Mouse (Mus musculus) embryonic facial prominence, embryonic 15.5 days (tissue): ENCODE data around the gene Zfp617. TPM values are rescaled to one million over a fixed set of nuclear protein-coding genes. Genes with fewer than 3 reads are reported as not detected.
"Not testable (repeated sequence)": the region's sequence is repeated elsewhere in the genome, so short reads cannot be mapped to it uniquely, and the experiment has no call there.

Experiments
- ATAC-seq: fragments of 200-750 bp; cut with Nextera tagmentation; 2 replicates; pipeline ENCODE4 v1.8.0; 2017; ENCODE audit warnings: low read depth, moderate TSS enrichment; ENCODE audit not compliant: insufficient number of reproducible peaks, low FRiP score, low TSS enrichment
- H3K27ac ChIP-seq: fragments of 300-500 bp; sonication (generic); replicated peaks from 2 replicates; pipeline ENCODE4 v1.5.1; 2015; ENCODE audit warnings: mild to moderate bottlenecking, inconsistent platforms
- H3K27me3 ChIP-seq: fragments of 300-500 bp; sonication (generic); 2 replicates; pipeline ENCODE4 v1.6.1; 2015; ENCODE audit warnings: inconsistent platforms
- H3K36me3 ChIP-seq: fragments of 300-500 bp; sonication (generic); 2 replicates; pipeline ENCODE4 v1.6.1; 2015; ENCODE audit warnings: mild to moderate bottlenecking, inconsistent platforms
- H3K4me1 ChIP-seq: fragments of 300-500 bp; sonication (generic); 2 replicates; pipeline ENCODE4 v1.6.1; 2015; ENCODE audit warnings: inconsistent platforms
- H3K4me2 ChIP-seq: fragments of 300-500 bp; sonication (generic); replicated peaks from 2 replicates; pipeline ENCODE4 v1.6.1; 2015; ENCODE audit warnings: mild to moderate bottlenecking, inconsistent platforms
- H3K4me3 ChIP-seq: fragments of 300-500 bp; sonication (generic); replicated peaks from 2 replicates; pipeline ENCODE4 v1.5.1; 2015; ENCODE audit warnings: mild to moderate bottlenecking, inconsistent platforms
- H3K9ac ChIP-seq: fragments of 300-500 bp; sonication (generic); 2 replicates; pipeline ENCODE4 v1.6.1; 2015; ENCODE audit warnings: inconsistent platforms
- H3K9me3 ChIP-seq: fragments of 300-500 bp; sonication (generic); replicated peaks from 2 replicates; pipeline ENCODE4 v1.6.1; 2016; ENCODE audit warnings: inconsistent platforms
- WGBS: fragments of 180-500 bp; shearing (Covaris S2); methylation state at CpG from one replicate; pipeline ENCODE4 v1.1.7; 2015; 5-methylcytosine and 5-hydroxymethylcytosine counted together
- polyA plus RNA-seq: library from polyadenylated mRNA; unstranded; fragments of >200 nt; fragmentation: Nextera tagmentation; extraction: Ambion mirVana; gene quantifications from 2 replicates; pipeline ENCODE4 v1.2.1, GENCODE M21; 2015

Zfp617 gene
- 22.1 and 23.1 TPM in 2 replicates for polyA plus RNA-seq

- peaks cover 3% of the 10 kb centered on the region for H3K36me3 ChIP-seq
Measured at GRCm38 (mm10) chr8:71908309-71909261, at the start of gene Zfp617, which contains the start of gene Zfp882. TSS of gene Zfp617 (plus strand) at chr8:71908635. TSS of gene Zfp882 (plus strand) at chr8:71908608.

GRCm38 (mm10) chr8:71861551-71861950 lies 46.9 kb upstream of the Zfp617 start:
- H3K9ac ChIP-seq, H3K4me2 ChIP-seq, H3K9me3 ChIP-seq, H3K4me1 ChIP-seq, H3K27ac ChIP-seq, ATAC-seq, H3K36me3 ChIP-seq, H3K27me3 ChIP-seq, H3K4me3 ChIP-seq: not testable (repeated sequence)
- 71% methylated on average over 1 of the region's 1 CpGs for WGBS

More at GRCm38 (mm10) chr8:71908309-71909261, at the start of gene Zfp617, which contains the start of gene Zfp882:
- H3K27me3 ChIP-seq: no peaks in the 10 kb centered on the region
- peak within 1 kb of the TSS; percentile 55 for H3K4me2 ChIP-seq
- WGBS: 5% methylated on average over 47 of the region's 47 CpGs
- ATAC-seq: peak; percentile 94
- H3K4me3 ChIP-seq: peak within 1 kb of the TSS; percentile 75
- H3K9ac ChIP-seq: peak within 1 kb of the TSS; percentile 85
- H3K4me1 ChIP-seq: no peaks in the 10 kb centered on the region
- peak within 1 kb of the TSS; percentile 98 for H3K27ac ChIP-seq
- no peaks in the 10 kb centered on the region for H3K9me3 ChIP-seq

- not testable (repeated sequence) for H3K4me1 ChIP-seq, H3K36me3 ChIP-seq, H3K9me3 ChIP-seq, H3K27me3 ChIP-seq, H3K27ac ChIP-seq, ATAC-seq, H3K4me2 ChIP-seq, H3K4me3 ChIP-seq, H3K9ac ChIP-seq
Measured at GRCm38 (mm10) chr8:71862038-71862437, 46.4 kb upstream of the Zfp617 start.

- Histone ChIP-seq H3K9me3 (peaks cover 21% of the 10 kb centered on the region), H3K36me3 (peaks cover 28% of the 10 kb centered on the region), H3K9ac (peak within 1 kb of the TSS; percentile 66), H3K4me3 (peak within 1 kb of the TSS; percentile 58), H3K27ac (peak within 1 kb of the TSS; percentile 80), H3K4me1 (0 out of 2 replicates have a peak, but pooled peaks cover 4% of the 10 kb centered on the region), H3K4me2 (peak within 1 kb of the TSS; percentile 75), H3K27me3 (no peaks in the 10 kb centered on the region)
- ATAC-seq: peak; percentile 91
- whole genome bisulfite sequencing: 4% methylated on average over 45 of the region's 45 CpGs
Measured at GRCm38 (mm10) chr8:71881618-71882274, 26.7 kb upstream of the Zfp617 start, which contains the start of gene Zfp709. TSS of gene Zfp709 (plus strand) at chr8:71882019.

- H3K9me3 ChIP-seq, H3K27me3 ChIP-seq, H3K4me1 ChIP-seq, H3K9ac ChIP-seq, H3K27ac ChIP-seq, H3K36me3 ChIP-seq, H3K4me2 ChIP-seq, H3K4me3 ChIP-seq: not testable (repeated sequence)
- WGBS: 33% methylated on average over 11 of the region's 11 CpGs
- ATAC-seq: peak; percentile 34; the same call in 1 of the 2 replicates
Measured at GRCm38 (mm10) chr8:71900666-71901065, 7.8 kb upstream of the Zfp617 start.

GRCm38 (mm10) chr8:71903084-71903483 lies 5.4 kb upstream of the Zfp617 start:
- not testable (repeated sequence) for H3K4me2 ChIP-seq, H3K27ac ChIP-seq, H3K9ac ChIP-seq, ATAC-seq, H3K9me3 ChIP-seq, H3K27me3 ChIP-seq, H3K36me3 ChIP-seq, H3K4me1 ChIP-seq, H3K4me3 ChIP-seq
- 43% methylated on average over 1 of the region's 1 CpGs for WGBS

GRCm38 (mm10) chr8:71906809-71907208 lies 1.6 kb upstream of the Zfp617 start:
- H3K9me3 ChIP-seq: no peaks in the 10 kb centered on the region
- H3K9ac ChIP-seq: no peak overlapping the region
- ATAC-seq: no peak
- no peaks in the 10 kb centered on the region for H3K36me3 ChIP-seq
- H3K27me3 ChIP-seq: no peaks in the 10 kb centered on the region
- H3K4me3 ChIP-seq: no peak overlapping the region
- no peaks in the 10 kb centered on the region for H3K4me1 ChIP-seq
- WGBS: 97% methylated on average over 1 of the region's 1 CpGs
- no peak overlapping the region for H3K27ac ChIP-seq
- H3K4me2 ChIP-seq: no peak overlapping the region

GRCm38 (mm10) chr8:71907798-71908257 lies 607 bp upstream of the Zfp617 start:
- no peaks in the 10 kb centered on the region for H3K27me3 ChIP-seq
- 95% methylated on average over 5 of the region's 5 CpGs for WGBS
- no peaks in the 10 kb centered on the region for H3K9me3 ChIP-seq
- peak overlapping the region; percentile 75 for H3K4me3 ChIP-seq
- H3K4me1 ChIP-seq: no peaks in the 10 kb centered on the region
- ATAC-seq: no peak
- peak overlapping the region; percentile 98 for H3K27ac ChIP-seq
- H3K36me3 ChIP-seq: no peaks in the 10 kb centered on the region
- peak overlapping the region; percentile 55 for H3K4me2 ChIP-seq
- H3K9ac ChIP-seq: no peak overlapping the region

- Histone ChIP-seq H3K9me3 (no peaks in the 10 kb centered on the region), H3K4me3 (no peak overlapping the region), H3K9ac (no peak overlapping the region), H3K36me3 (peaks cover 27% of the 10 kb centered on the region), H3K27me3 (no peaks in the 10 kb centered on the region), H3K4me1 (no peaks in the 10 kb centered on the region), H3K4me2 (no peak overlapping the region), H3K27ac (no peak overlapping the region)
- no peak for ATAC-seq
- WGBS: 89% methylated on average over 2 of the region's 2 CpGs
Measured at GRCm38 (mm10) chr8:71912286-71912685, 3.9 kb downstream of the Zfp617 start.

GRCm38 (mm10) chr8:71922567-71923401 lies 14.3 kb downstream of the Zfp617 start:
- ATAC-seq: peak; percentile 99
- H3K4me3 ChIP-seq: peak overlapping the region; percentile 75
- H3K36me3 ChIP-seq: no peaks in the 10 kb centered on the region
- peak overlapping the region; percentile 61 for H3K4me2 ChIP-seq
- WGBS: under 1% methylated on average over 57 of the region's 57 CpGs
- peak overlapping the region; percentile 75 for H3K9ac ChIP-seq
- H3K9me3 ChIP-seq: no peaks in the 10 kb centered on the region
- no peaks in the 10 kb centered on the region for H3K27me3 ChIP-seq
- H3K4me1 ChIP-seq: 0 out of 2 replicates have a peak, but pooled peaks cover 5% of the 10 kb centered on the region
- peak overlapping the region; percentile 98 for H3K27ac ChIP-seq
